ENCODE assay signal across 22 mouse cellular contexts in genomic region chr3:30478252-30478651, GRCm38 (mm10).
"Had no signal": no experiment of that assay in that cellular context is flagged by ENCODE, and none has a peak within 500 bp of the region (broad histone marks: within the 10 kb centered on the region; RNA-seq: fewer than 3 reads in every experiment).

No protein-coding gene starts in this region.

- ATAC-seq: midbrain, embryonic 15.5 days had no signal

- DNase-seq: kidney, adult 9 months; kidney, postnatal 25 days; layer of hippocampus, postnatal 36 days; liver; liver, embryonic 13.5 days; lung, adult 2 months; lung, postnatal 14 days; lung, postnatal 4 days; right cerebral cortex, adult 18-20 months; right cerebral cortex, postnatal 14 days; right cerebral cortex, postnatal 4 days; thymus, adult 2 months; thymus, postnatal 14 days; thymus, postnatal 4 days had no signal

- H3K36me3 ChIP-seq: liver, embryonic 13.5 days; midbrain, embryonic 12.5 days; midbrain, embryonic 15.5 days; neural tube, embryonic 13.5 days had no signal

- H3K27me3 ChIP-seq: limb, embryonic 13.5 days; liver, embryonic 13.5 days; midbrain, embryonic 12.5 days; midbrain, embryonic 15.5 days; neural tube, embryonic 13.5 days had no signal

- H3K9me3 ChIP-seq: limb, embryonic 10.5 days; limb, embryonic 13.5 days; liver, embryonic 13.5 days; midbrain, embryonic 12.5 days; midbrain, embryonic 15.5 days; neural tube, embryonic 13.5 days had no signal

- H3K4me3 ChIP-seq: layer of hippocampus, adult 2 months; left cerebral cortex, adult 2 months; limb, embryonic 10.5 days; limb, embryonic 13.5 days; liver, embryonic 13.5 days; midbrain, embryonic 12.5 days; midbrain, embryonic 15.5 days; neural tube, embryonic 13.5 days had no signal

- H3K27ac ChIP-seq: layer of hippocampus, adult 2 months; left cerebral cortex, adult 2 months; limb, embryonic 10.5 days; limb, embryonic 13.5 days; liver, embryonic 13.5 days; midbrain, embryonic 12.5 days; midbrain, embryonic 15.5 days; neural tube, embryonic 13.5 days; stomach, postnatal 0 days had no signal

- H3K9ac ChIP-seq: limb, embryonic 13.5 days; liver, embryonic 13.5 days; midbrain, embryonic 12.5 days; midbrain, embryonic 15.5 days; neural tube, embryonic 13.5 days had no signal

- H3K4me1 ChIP-seq: liver, embryonic 13.5 days; neural tube, embryonic 13.5 days had no signal

- H3K4me2 ChIP-seq: limb, embryonic 13.5 days; liver, embryonic 13.5 days; midbrain, embryonic 12.5 days; midbrain, embryonic 15.5 days; neural tube, embryonic 13.5 days had no signal
